Mouse (Mus musculus): Measurements from ENCODE around the gene Parm1. TPM values are rescaled to one million over a fixed set of nuclear protein-coding genes. Genes with fewer than 3 reads are reported as not detected.

The Parm1 gene
- polyA plus RNA-seq, 1 experiment from 2014 or later: 9.4 TPM

GRCm38 (mm10) chr5:91607234-91607633, 89.8 kb downstream of the Parm1 start:
- H3K27ac ChIP-seq: no peak overlapping the region
- no peak for ATAC-seq (replicated peaks; ENCODE audit: low FRiP score, low read depth)
- no peak overlapping the region for H3K4me2 ChIP-seq (ENCODE audit: low read length)
- no peaks in the 10 kb centered on the region; the same call in 1 of the 2 replicates for H3K4me1 ChIP-seq (replicated peaks; ENCODE audit: insufficient read depth, low read length)
- H3K9me3 ChIP-seq (replicated peaks; ENCODE audit: low read length): no peaks in the 10 kb centered on the region
- H3K4me3 ChIP-seq (replicated peaks; ENCODE audit: low read depth, low read length): no peak overlapping the region
- H3K27me3 ChIP-seq (ENCODE audit: insufficient read depth, low read length): no peaks in the 10 kb centered on the region
- H3K36me3 ChIP-seq (ENCODE audit: insufficient read depth, low read length): no peaks in the 10 kb centered on the region
- no peak for TF ChIP-seq CTCF (IDR thresholded peaks at IDR 0.05; ENCODE audit: low read depth)
- no peak for DNase-seq (ENCODE audit: low spot score)
- WGBS: 91% methylated on average over 2 of the region's 2 CpGs
- no peak overlapping the region for H3K9ac ChIP-seq (ENCODE audit: low read depth, low read length)

DNA sequence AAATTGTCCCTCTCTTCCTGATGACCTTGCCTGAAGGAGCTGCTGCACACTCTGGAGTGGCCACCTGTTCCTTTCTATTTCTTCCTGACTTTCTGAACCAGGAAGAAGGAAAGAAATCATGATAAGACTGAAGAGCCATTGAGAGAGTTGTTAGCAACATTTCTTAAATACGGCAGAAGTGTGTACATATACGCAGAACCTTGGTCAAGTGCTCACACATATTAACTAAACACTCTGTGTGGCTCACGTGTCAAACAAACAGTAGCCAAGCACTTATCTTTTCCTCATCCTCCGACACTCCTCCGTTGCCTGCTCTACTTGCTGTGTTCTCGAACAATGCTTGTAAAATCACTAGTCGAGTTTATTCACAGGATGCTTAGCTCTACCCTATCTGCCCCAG, 90.4 kb downstream of the Parm1 start:
- Histone ChIP-seq H3K4me3 (replicated peaks; ENCODE audit: low read depth, low read length) (no peak overlapping the region), H3K9me3 (replicated peaks; ENCODE audit: low read length) (no peaks in the 10 kb centered on the region), H3K4me1 (replicated peaks; ENCODE audit: insufficient read depth, low read length) (no peaks in the 10 kb centered on the region; the same call in 1 of the 2 replicates), H3K4me2 (ENCODE audit: low read length) (no peak overlapping the region), H3K27me3 (ENCODE audit: insufficient read depth, low read length) (no peaks in the 10 kb centered on the region), H3K9ac (ENCODE audit: low read depth, low read length) (no peak overlapping the region), H3K27ac (no peak overlapping the region), H3K36me3 (ENCODE audit: insufficient read depth, low read length) (no peaks in the 10 kb centered on the region)
- TF ChIP-seq CTCF (IDR thresholded peaks at IDR 0.05; ENCODE audit: low read depth): no peak
- WGBS: 79% methylated on average over 7 of the region's 7 CpGs
- no peak for DNase-seq (ENCODE audit: low spot score)
- no peak for ATAC-seq (replicated peaks; ENCODE audit: low FRiP score, low read depth)

GRCm38 (mm10) chr5:91609041-91609440, 91.6 kb downstream of the Parm1 start:
- H3K27ac ChIP-seq: no peak overlapping the region
- TF ChIP-seq CTCF (IDR thresholded peaks at IDR 0.05; ENCODE audit: low read depth): no peak
- H3K4me2 ChIP-seq (ENCODE audit: low read length): no peak overlapping the region
- H3K4me1 ChIP-seq (replicated peaks; ENCODE audit: insufficient read depth, low read length): no peaks in the 10 kb centered on the region
- ATAC-seq (replicated peaks; ENCODE audit: low FRiP score, low read depth) (no peak), DNase-seq (ENCODE audit: low spot score) (no peak)
- no peaks in the 10 kb centered on the region for H3K9me3 ChIP-seq (replicated peaks; ENCODE audit: low read length)
- WGBS: 62% methylated on average over 4 of the region's 4 CpGs
- H3K27me3 ChIP-seq (ENCODE audit: insufficient read depth, low read length): no peaks in the 10 kb centered on the region
- H3K4me3 ChIP-seq (replicated peaks; ENCODE audit: low read depth, low read length): no peak overlapping the region
- no peak overlapping the region for H3K9ac ChIP-seq (ENCODE audit: low read depth, low read length)
- H3K36me3 ChIP-seq (ENCODE audit: insufficient read depth, low read length): no peaks in the 10 kb centered on the region

GRCm38 (mm10) chr5:91609511-91610300, 92.3 kb downstream of the Parm1 start:
- no peak for ATAC-seq (replicated peaks; ENCODE audit: low FRiP score, low read depth)
- 63% methylated on average over 3 of the region's 3 CpGs for WGBS
- no peaks in the 10 kb centered on the region for H3K27me3 ChIP-seq (ENCODE audit: insufficient read depth, low read length)

DNA sequence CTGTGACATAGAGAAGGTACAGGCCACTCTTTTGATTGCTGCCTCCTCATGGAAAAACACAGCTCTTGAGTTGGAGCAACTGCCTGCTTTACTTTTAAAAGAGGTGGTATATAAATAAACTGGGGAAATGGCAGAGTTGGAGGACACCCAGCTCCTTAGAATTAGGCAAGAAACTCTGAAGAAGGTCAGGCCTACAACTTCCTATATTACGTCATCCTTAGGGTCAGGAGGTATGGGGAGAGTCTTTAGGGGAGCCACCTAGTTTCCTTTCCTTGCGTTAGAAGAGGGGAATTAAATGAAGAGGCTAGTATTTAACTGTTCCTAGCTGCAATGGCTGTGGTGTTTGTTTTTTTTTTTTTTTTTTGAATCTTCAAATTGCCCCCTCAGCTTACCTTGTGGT, 93.1 kb downstream of the Parm1 start:
- DNase-seq (ENCODE audit: low spot score) (no peak), ATAC-seq (replicated peaks; ENCODE audit: low FRiP score, low read depth) (no peak)
- Histone ChIP-seq H3K4me3 (replicated peaks; ENCODE audit: low read depth, low read length) (no peak overlapping the region), H3K27ac (no peak overlapping the region), H3K27me3 (ENCODE audit: insufficient read depth, low read length) (no peaks in the 10 kb centered on the region), H3K4me1 (replicated peaks; ENCODE audit: insufficient read depth, low read length) (no peaks in the 10 kb centered on the region), H3K4me2 (ENCODE audit: low read length) (no peak overlapping the region), H3K36me3 (ENCODE audit: insufficient read depth, low read length) (no peaks in the 10 kb centered on the region), H3K9me3 (replicated peaks; ENCODE audit: low read length) (no peaks in the 10 kb centered on the region), H3K9ac (ENCODE audit: low read depth, low read length) (no peak overlapping the region)
- WGBS: 87% methylated on average over 2 of the region's 2 CpGs
- no peak for TF ChIP-seq CTCF (IDR thresholded peaks at IDR 0.05; ENCODE audit: low read depth)

More at GRCm38 (mm10) chr5:91609511-91610300, 92.3 kb downstream of the Parm1 start:
- no peak for TF ChIP-seq CTCF (IDR thresholded peaks at IDR 0.05; ENCODE audit: low read depth)
- no peak for DNase-seq (ENCODE audit: low spot score)
- Histone ChIP-seq H3K4me2 (ENCODE audit: low read length) (no peak overlapping the region), H3K27ac (no peak overlapping the region), H3K36me3 (ENCODE audit: insufficient read depth, low read length) (no peaks in the 10 kb centered on the region), H3K4me1 (replicated peaks; ENCODE audit: insufficient read depth, low read length) (no peaks in the 10 kb centered on the region), H3K9ac (ENCODE audit: low read depth, low read length) (no peak overlapping the region), H3K4me3 (replicated peaks; ENCODE audit: low read depth, low read length) (no peak overlapping the region), H3K9me3 (replicated peaks; ENCODE audit: low read length) (no peaks in the 10 kb centered on the region)

DNA sequence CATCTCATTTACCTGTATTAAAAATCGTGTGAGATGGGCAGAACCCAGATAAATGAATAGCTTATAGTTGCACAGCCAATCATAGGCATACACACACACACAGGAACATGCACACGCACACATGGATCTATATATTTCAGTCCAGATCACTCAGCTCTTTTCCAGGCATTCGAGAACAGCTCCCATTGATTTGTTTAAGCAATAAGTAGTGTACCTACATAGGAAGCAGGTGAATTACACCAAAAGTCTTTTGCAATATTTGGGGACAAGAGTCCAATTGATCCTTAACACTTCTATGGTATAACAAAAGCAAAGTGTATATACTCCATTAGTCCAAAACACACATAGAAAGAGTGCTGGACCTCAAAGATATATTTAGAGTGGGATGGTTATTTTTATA, 94.2 kb downstream of the Parm1 start:
- H3K9me3 ChIP-seq (replicated peaks; ENCODE audit: low read length): no peaks in the 10 kb centered on the region
- no peaks in the 10 kb centered on the region for H3K27me3 ChIP-seq (ENCODE audit: insufficient read depth, low read length)
- H3K4me2 ChIP-seq (ENCODE audit: low read length): no peak overlapping the region
- no peaks in the 10 kb centered on the region for H3K36me3 ChIP-seq (ENCODE audit: insufficient read depth, low read length)
- no peak overlapping the region for H3K27ac ChIP-seq
- no peak overlapping the region for H3K9ac ChIP-seq (ENCODE audit: low read depth, low read length)
- 92% methylated on average over 3 of the region's 3 CpGs for WGBS
- ATAC-seq (replicated peaks; ENCODE audit: low FRiP score, low read depth): no peak
- TF ChIP-seq CTCF (IDR thresholded peaks at IDR 0.05; ENCODE audit: low read depth): no peak
- no peaks in the 10 kb centered on the region for H3K4me1 ChIP-seq (replicated peaks; ENCODE audit: insufficient read depth, low read length)
- H3K4me3 ChIP-seq (replicated peaks; ENCODE audit: low read depth, low read length): no peak overlapping the region
- no peak for DNase-seq (ENCODE audit: low spot score)
